ENCODE assay signal across 14 mouse cellular contexts in genomic region chr7:141191036-141191435, GRCm38 (mm10). TPM values are rescaled to one million over a fixed set of nuclear protein-coding genes. Genes with fewer than 3 reads are reported as not detected.
A peak's percentile ranks its signal among the peaks of the same experiment; 100 is the strongest.
DNase-seq lines count a peak whose midpoint lies in the region; ATAC-seq and TF ChIP-seq lines count a peak whose summit lies in the region.
"Had no signal": no experiment of that assay in that cellular context is flagged by ENCODE, and none has a peak within 500 bp of the region (broad histone marks: within the 10 kb centered on the region; RNA-seq: fewer than 3 reads in every experiment).

No protein-coding gene starts in this region.

- peaks cover 11% of the 10 kb centered on the region for H3K4me1 ChIP-seq in heart, adult 2 months (ENCODE audit: control insufficient read depth, insufficient read depth, low read length)
- peaks cover 28% of the 10 kb centered on the region for H3K4me1 ChIP-seq in heart, embryonic 10.5 days
- H3K4me1 ChIP-seq in heart, embryonic 12.5 days (replicated peaks) = peaks cover 33% of the 10 kb centered on the region

- H3K79me2 ChIP-seq in heart, adult 2 months (replicated peaks; ENCODE audit: control insufficient read depth, insufficient read depth, low read length) = peaks cover 1% of the 10 kb centered on the region; the same call in 1 of the 2 replicates

- no peak for ATAC-seq in heart, embryonic 12.5 days (ENCODE audit: insufficient number of reproducible peaks, low FRiP score)

- no peaks in the 10 kb centered on the region for H3K27me3 ChIP-seq in heart, adult 2 months (ENCODE audit: control insufficient read depth, insufficient read depth, low read length)
- no peaks in the 10 kb centered on the region for H3K27me3 ChIP-seq in heart, embryonic 10.5 days (ENCODE audit: insufficient read depth, poor library complexity, severe bottlenecking)
- H3K27me3 ChIP-seq in heart, embryonic 12.5 days (replicated peaks) = no peaks in the 10 kb centered on the region
- H3K27me3 ChIP-seq: hindbrain, embryonic 13.5 days had no signal

- TF ChIP-seq CTCF in heart, adult 2 months (IDR thresholded peaks at IDR 0.05) = no peak

- H3K27ac ChIP-seq in heart, adult 2 months = peak overlapping the region; percentile 41
- H3K27ac ChIP-seq in heart, embryonic 10.5 days = no peak overlapping the region
- no peak overlapping the region for H3K27ac ChIP-seq in heart, embryonic 12.5 days (ENCODE audit: poor library complexity, severe bottlenecking)
- H3K27ac ChIP-seq: hindbrain, embryonic 13.5 days had no signal

- H3K36me3 ChIP-seq in heart, adult 2 months (ENCODE audit: control insufficient read depth, insufficient read depth, low read length) = no peaks in the 10 kb centered on the region
- H3K36me3 ChIP-seq in heart, embryonic 10.5 days = peaks cover 41% of the 10 kb centered on the region
- H3K36me3 ChIP-seq in heart, embryonic 12.5 days = peaks cover 37% of the 10 kb centered on the region

- peak; percentile 37 to 55 for DNase-seq in heart, adult 2 months
- no peak for DNase-seq in heart, embryonic 10.5 days (ENCODE audit: low spot score)
- peak; percentile 98 for DNase-seq in 3134 (ENCODE audit: extremely low read depth, insufficient read length, low spot score)
- DNase-seq in kidney, postnatal 14 days = peak; percentile 71
- DNase-seq in left cerebral cortex, adult 9 months (ENCODE audit: low spot score in 2 of 2) = no peak
- no peak for DNase-seq in cerebellum, postnatal 14 days
- DNase-seq in spleen, adult 18-20 months = no peak
- DNase-seq: cerebellum, adult 11 months; liver had no signal

- TF ChIP-seq POLR2A in heart, adult 2 months (IDR thresholded peaks at IDR 0.05; ENCODE audit: insufficient read depth, low read depth, low read length) = 0 out of 2 replicates have a peak, but pooled peaks have one; percentile 17

- H3K4me2 ChIP-seq in heart, embryonic 12.5 days = no peak overlapping the region

- no peaks in the 10 kb centered on the region for H3K9me3 ChIP-seq in heart, embryonic 10.5 days
- H3K9me3 ChIP-seq in heart, embryonic 12.5 days (replicated peaks) = no peaks in the 10 kb centered on the region
- H3K9me3 ChIP-seq: hindbrain, embryonic 13.5 days had no signal

- intact Hi-C loops in heart, adult 2 months (cut with DNase I) = loop anchor here (5.0 kb wide), 1 partner anchor 249 kb away; the partner anchor contains the start of gene Pgghg

- H3K9ac ChIP-seq in heart, adult 2 months (ENCODE audit: low read depth, low read length) = no peak overlapping the region
- 0 out of 2 replicates have a peak overlapping the region, but pooled peaks have one; percentile 2 for H3K9ac ChIP-seq in heart, embryonic 12.5 days

- no peak overlapping the region for H3K4me3 ChIP-seq in heart, adult 2 months
- no peak overlapping the region for H3K4me3 ChIP-seq in heart, embryonic 10.5 days
- H3K4me3 ChIP-seq in heart, embryonic 12.5 days = no peak overlapping the region

- TF ChIP-seq EP300 in heart, adult 2 months (IDR thresholded peaks at IDR 0.05; ENCODE audit: insufficient read depth, low read depth, low read length) = 0 out of 2 replicates have a peak, but pooled peaks have one; percentile 37

- 57% methylated on average over 14 of the region's 14 CpGs for WGBS in heart, adult 2 months
- WGBS in heart, embryonic 10.5 days = 87% methylated on average over 14 of the region's 14 CpGs
- whole genome bisulfite sequencing in heart, embryonic 12.5 days = 80% methylated on average over 14 of the region's 14 CpGs

RNA-seq across cellular contexts. Expression of gene Hras, which starts 2.8 kb away (rescaled TPM):
- 100 to 1,000 TPM in 1 of 2 experiments, 10 to 100 TPM in 1; 90.8 to 105 TPM for total RNA-seq in heart, adult 2 months (2021)
- 63.7 and 79.9 TPM in 2 replicates for polyA plus RNA-seq in heart, adult 2 months (2012; rRNA removed)
- polyA plus RNA-seq in heart, embryonic 10.5 days (2016; fragmentation: Nextera tagmentation; extraction: Ambion mirVana) = 89.6 and 92.6 TPM in 2 replicates
- 74.1 and 78.2 TPM in 2 replicates for polyA plus RNA-seq in heart, embryonic 12.5 days (2016; fragmentation: Nextera tagmentation; extraction: Ambion mirVana)

RNA-seq across cellular contexts. Expression of gene Lrrc56, which starts 2.9 kb away (rescaled TPM):
- 1 to 10 TPM; 2.3 to 3.1 TPM for total RNA-seq in heart, adult 2 months (2021)
- polyA plus RNA-seq in heart, adult 2 months (2012; rRNA removed) = 4.6 and 4.9 TPM in 2 replicates
- polyA plus RNA-seq in heart, embryonic 10.5 days (2016; fragmentation: Nextera tagmentation; extraction: Ambion mirVana) = 3.3 and 6.7 TPM in 2 replicates
- 2.5 and 3.5 TPM in 2 replicates for polyA plus RNA-seq in heart, embryonic 12.5 days (2016; fragmentation: Nextera tagmentation; extraction: Ambion mirVana)

RNA-seq across cellular contexts. Expression of gene Rnh1, which starts 18.4 kb away (rescaled TPM):
- total RNA-seq in heart, adult 2 months (2021) = 10 to 100 TPM; 62.9 to 73.9 TPM
- 73.2 and 96.7 TPM in 2 replicates for polyA plus RNA-seq in heart, adult 2 months (2012; rRNA removed)
- polyA plus RNA-seq in heart, embryonic 10.5 days (2016; fragmentation: Nextera tagmentation; extraction: Ambion mirVana) = 103 and 105 TPM in 2 replicates
- polyA plus RNA-seq in heart, embryonic 12.5 days (2016; fragmentation: Nextera tagmentation; extraction: Ambion mirVana) = 82.4 and 88.2 TPM in 2 replicates

RNA-seq across cellular contexts. Expression of gene Lmntd2, which starts 22.8 kb away (rescaled TPM):
- not detected for total RNA-seq in heart, adult 2 months (2021)
- 0.18 and 0.20 TPM in 2 replicates for polyA plus RNA-seq in heart, adult 2 months (2012; rRNA removed)
- polyA plus RNA-seq in heart, embryonic 10.5 days (2016; fragmentation: Nextera tagmentation; extraction: Ambion mirVana) = 1.4 and 2.1 TPM in 2 replicates
- 1.3 and 1.4 TPM in 2 replicates for polyA plus RNA-seq in heart, embryonic 12.5 days (2016; fragmentation: Nextera tagmentation; extraction: Ambion mirVana)
- total RNA-seq: heart, adult 18-20 months; left cerebral cortex, adult 18-20 months; megakaryocyte-erythroid progenitor cell, adult 5-6 weeks had no signal

RNA-seq across cellular contexts. Expression of gene Rassf7, which starts 24.6 kb away (rescaled TPM):
- under 1 TPM; 0.25 to 0.42 TPM for total RNA-seq in heart, adult 2 months (2021)
- 2.2 and 3.3 TPM in 2 replicates for polyA plus RNA-seq in heart, adult 2 months (2012; rRNA removed)
- polyA plus RNA-seq in heart, embryonic 10.5 days (2016; fragmentation: Nextera tagmentation; extraction: Ambion mirVana) = 22.6 and 41.4 TPM in 2 replicates
- 12.9 and 16.2 TPM in 2 replicates for polyA plus RNA-seq in heart, embryonic 12.5 days (2016; fragmentation: Nextera tagmentation; extraction: Ambion mirVana)

Comparison
In these comparisons a context has a peak if more than half of its experiments do, and no peak if none do; other contexts are left out.
1. DNase-seq: peak in heart, adult 2 months (2 of 2), 3134 (single experiment) and kidney, postnatal 14 days (single experiment); none in heart, embryonic 10.5 days (single experiment), left cerebral cortex, adult 9 months (0 of 2), cerebellum, postnatal 14 days (0 of 2) and spleen, adult 18-20 months (0 of 2).